Mouse (Mus musculus): ENCODE measurements at regions not wholly inside any gene's neighbourhood (a gene's known extent, or its start where the extent isn't known, plus 50 kb on each side); places are given as distances from the start of the nearest gene placed in this dataset.

DNA sequence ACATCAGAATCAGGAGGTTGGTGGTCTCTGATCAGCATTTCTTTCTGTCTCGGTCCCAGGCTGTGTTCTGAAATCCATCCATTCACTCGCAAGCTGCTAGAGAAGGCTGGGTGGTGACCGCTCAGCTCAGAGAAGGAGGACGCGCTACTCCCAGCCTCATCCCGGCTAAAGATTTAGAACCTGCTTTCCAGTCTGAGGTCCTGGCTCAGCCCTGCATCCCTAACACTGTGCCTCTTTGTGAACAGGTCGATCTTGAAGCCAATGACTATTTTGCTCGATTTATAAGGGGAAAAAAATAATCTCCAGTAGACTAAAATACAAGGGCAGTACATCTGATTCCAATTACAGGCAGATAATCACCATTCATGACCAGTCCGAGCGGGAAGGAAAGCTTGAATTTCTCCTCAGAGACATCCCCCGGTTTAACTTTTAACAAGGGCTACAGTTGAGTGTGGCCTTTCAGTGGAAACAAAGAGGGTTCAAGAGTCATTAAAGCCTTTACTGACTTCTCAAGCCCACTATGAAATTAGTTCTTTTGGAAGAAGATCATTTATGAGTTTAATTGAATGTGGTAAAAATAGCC, 280.6 kb downstream of the Wdr11 start:
- Histone ChIP-seq H3K36me3 (ENCODE audit: control insufficient read depth, insufficient read depth) (no peaks in the 10 kb centered on the region), H3K4me3 (replicated peaks; ENCODE audit: low read length) (no peak overlapping the region), H3K4me1 (replicated peaks; ENCODE audit: control insufficient read depth, insufficient read depth, low read length) (no peaks in the 10 kb centered on the region), H3K9me3 (ENCODE audit: control insufficient read depth, low read length) (no peaks in the 10 kb centered on the region), H3K4me2 (ENCODE audit: low read length) (no peak overlapping the region), H3K9ac (replicated peaks; ENCODE audit: low read depth, low read length) (no peak overlapping the region), H3K27me3 (replicated peaks; ENCODE audit: control insufficient read depth, insufficient read depth, low read length) (no peaks in the 10 kb centered on the region), H3K27ac (ENCODE audit: low read length) (no peak overlapping the region)
- ATAC-seq, result no peak
- WGBS, result 67% methylated on average over 11 of the region's 11 CpGs

DNA sequence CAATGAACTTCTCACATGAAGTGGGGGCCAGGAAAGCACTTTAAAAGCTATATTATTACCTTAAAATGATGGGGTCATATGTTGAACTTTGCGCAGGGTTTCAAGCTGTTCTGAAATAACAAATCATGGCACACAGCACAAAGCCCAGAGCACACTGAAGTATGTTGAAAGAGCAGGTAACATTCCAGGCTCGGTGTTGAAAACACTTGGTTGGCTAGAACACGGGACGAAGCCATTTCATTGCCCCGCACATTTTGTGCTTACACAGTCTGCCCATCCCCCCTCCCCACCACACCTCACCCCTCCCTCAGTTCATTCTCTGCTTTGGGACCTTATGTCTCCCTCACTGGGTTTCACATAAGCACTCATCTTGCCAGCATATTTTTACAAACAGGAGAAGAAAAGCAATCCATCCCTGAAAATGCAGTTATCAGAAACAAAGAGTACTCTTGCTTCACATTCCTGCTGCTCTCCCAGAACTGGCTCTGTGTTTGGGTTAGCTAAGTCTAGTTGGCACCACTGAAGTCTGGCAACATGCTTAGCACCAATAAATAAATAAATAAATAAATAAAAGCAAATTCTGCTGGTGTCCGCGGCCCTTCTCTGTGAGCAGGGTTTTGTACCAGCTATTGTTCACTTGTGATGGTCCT, 284.7 kb downstream of the Wdr11 start:
- Histone ChIP-seq H3K27me3 (replicated peaks; ENCODE audit: control insufficient read depth, insufficient read depth, low read length) (no peaks in the 10 kb centered on the region), H3K27ac (ENCODE audit: low read length) (no peak overlapping the region), H3K4me3 (replicated peaks; ENCODE audit: low read length) (no peak overlapping the region), H3K4me1 (replicated peaks; ENCODE audit: control insufficient read depth, insufficient read depth, low read length) (no peaks in the 10 kb centered on the region), H3K4me2 (ENCODE audit: low read length) (no peak overlapping the region), H3K9me3 (ENCODE audit: control insufficient read depth, low read length) (no peaks in the 10 kb centered on the region), H3K9ac (replicated peaks; ENCODE audit: low read depth, low read length) (no peak overlapping the region), H3K36me3 (ENCODE audit: control insufficient read depth, insufficient read depth) (no peaks in the 10 kb centered on the region)
- no peak for ATAC-seq
- 86% methylated on average over 7 of the region's 7 CpGs for WGBS

DNA sequence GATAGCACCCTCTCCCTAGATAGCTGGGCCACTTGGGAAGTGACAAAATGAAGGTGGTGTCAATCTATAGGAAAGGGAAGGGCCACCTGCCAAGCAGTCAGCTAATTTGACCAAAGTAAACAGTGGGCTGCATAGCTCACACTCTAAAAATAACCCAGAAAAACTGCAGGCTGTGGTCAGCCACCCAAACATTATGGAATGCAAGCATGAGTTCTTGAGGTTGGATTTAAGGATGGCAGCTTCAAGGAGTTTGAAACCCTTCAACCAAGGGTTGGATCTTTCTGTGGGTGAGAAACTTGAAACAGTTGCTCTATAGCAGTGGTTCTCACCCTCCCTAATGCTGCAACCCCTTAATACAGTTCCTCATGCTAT, 285.2 kb downstream of the Wdr11 start:
- Histone ChIP-seq H3K4me3 (replicated peaks; ENCODE audit: low read length) (no peak overlapping the region), H3K27ac (ENCODE audit: low read length) (no peak overlapping the region), H3K4me2 (ENCODE audit: low read length) (no peak overlapping the region), H3K36me3 (ENCODE audit: control insufficient read depth, insufficient read depth) (no peaks in the 10 kb centered on the region), H3K9ac (replicated peaks; ENCODE audit: low read depth, low read length) (no peak overlapping the region), H3K27me3 (replicated peaks; ENCODE audit: control insufficient read depth, insufficient read depth, low read length) (no peaks in the 10 kb centered on the region), H3K4me1 (replicated peaks; ENCODE audit: control insufficient read depth, insufficient read depth, low read length) (no peaks in the 10 kb centered on the region), H3K9me3 (ENCODE audit: control insufficient read depth, low read length) (no peaks in the 10 kb centered on the region)
- no peak for ATAC-seq

DNA sequence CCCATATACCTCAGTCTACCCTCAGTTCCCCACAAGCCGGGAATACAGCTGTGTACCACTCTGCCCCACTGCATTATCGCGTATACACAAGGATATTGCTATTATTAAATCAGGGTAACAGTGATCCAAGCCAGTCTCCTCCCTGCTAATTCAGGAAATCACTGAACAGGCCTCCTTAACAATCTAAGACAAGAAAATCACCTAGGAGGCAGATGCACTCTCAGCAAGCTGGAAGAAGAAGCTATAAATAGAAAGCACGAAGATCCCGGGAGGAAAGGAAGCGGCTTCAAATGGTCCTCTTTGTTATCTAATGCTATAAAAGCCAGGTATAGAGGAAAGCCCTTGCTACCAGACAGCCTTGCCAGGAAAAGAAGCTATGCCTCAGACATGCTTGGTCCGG, 304.6 kb downstream of the Wdr11 start:
- no peak overlapping the region for H3K9ac ChIP-seq (replicated peaks; ENCODE audit: low read depth, low read length)
- H3K4me1 ChIP-seq (replicated peaks; ENCODE audit: control insufficient read depth, insufficient read depth, low read length), result no peaks in the 10 kb centered on the region
- no peak overlapping the region for H3K4me2 ChIP-seq (ENCODE audit: low read length)
- no peak for ATAC-seq
- H3K27ac ChIP-seq (ENCODE audit: low read length), result 0 out of 2 replicates have a peak overlapping the region, but pooled peaks have one; percentile 34
- H3K4me3 ChIP-seq (replicated peaks; ENCODE audit: low read length), result no peak overlapping the region
- H3K27me3 ChIP-seq (replicated peaks; ENCODE audit: control insufficient read depth, insufficient read depth, low read length), result no peaks in the 10 kb centered on the region
- peaks cover 3% of the 10 kb centered on the region; the same call in 1 of the 2 replicates for H3K9me3 ChIP-seq (ENCODE audit: control insufficient read depth, low read length)
- no peaks in the 10 kb centered on the region for H3K36me3 ChIP-seq (ENCODE audit: control insufficient read depth, insufficient read depth)
- 82% methylated on average over 7 of the region's 7 CpGs for WGBS

DNA sequence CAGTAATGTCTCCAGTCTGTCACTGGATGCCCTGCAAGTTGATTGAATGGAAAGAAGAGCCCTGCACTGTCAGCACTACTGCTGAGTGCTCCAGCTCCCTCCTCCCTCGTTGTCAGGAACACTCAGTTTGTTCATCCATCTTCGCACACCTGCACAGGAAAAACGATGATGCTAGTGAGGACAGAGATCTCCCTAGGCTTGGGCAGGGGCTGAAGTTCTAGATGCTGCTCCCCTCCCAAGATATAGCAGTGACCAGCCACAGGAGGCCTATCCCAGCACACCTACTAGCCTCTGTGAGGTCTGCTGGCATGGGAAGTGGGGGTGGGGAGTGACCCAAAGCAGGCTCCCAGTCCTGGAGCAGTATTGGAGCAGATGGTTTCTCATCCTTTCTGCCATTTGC, 305.8 kb downstream of the Wdr11 start:
- Histone ChIP-seq H3K9me3 (ENCODE audit: control insufficient read depth, low read length) (no peaks in the 10 kb centered on the region), H3K4me2 (ENCODE audit: low read length) (no peak overlapping the region), H3K27ac (ENCODE audit: low read length) (no peak overlapping the region), H3K4me3 (replicated peaks; ENCODE audit: low read length) (no peak overlapping the region), H3K27me3 (replicated peaks; ENCODE audit: control insufficient read depth, insufficient read depth, low read length) (no peaks in the 10 kb centered on the region), H3K9ac (replicated peaks; ENCODE audit: low read depth, low read length) (no peak overlapping the region), H3K4me1 (replicated peaks; ENCODE audit: control insufficient read depth, insufficient read depth, low read length) (no peaks in the 10 kb centered on the region), H3K36me3 (ENCODE audit: control insufficient read depth, insufficient read depth) (no peaks in the 10 kb centered on the region)
- no peak for ATAC-seq
- 82% methylated on average over 3 of the region's 3 CpGs for WGBS

DNA sequence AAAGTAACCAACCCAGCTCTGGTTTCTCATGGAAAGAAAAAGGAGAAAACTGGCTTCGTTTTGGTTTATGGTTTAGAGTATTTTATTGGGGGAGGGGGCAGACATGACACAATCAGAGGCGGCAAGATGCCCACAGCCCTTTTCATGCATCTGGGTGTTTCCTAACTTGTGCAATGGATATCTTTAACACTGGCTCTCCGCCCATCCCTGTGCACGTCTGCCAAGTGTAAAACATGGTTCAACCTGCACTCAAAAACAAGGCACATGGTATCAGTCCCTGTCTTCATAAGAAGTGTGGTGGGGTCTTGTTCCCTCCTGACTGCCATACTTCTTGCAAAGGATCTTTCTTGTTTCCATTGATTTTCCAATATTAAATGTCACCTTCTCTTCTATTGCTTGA, 310.6 kb downstream of the Wdr11 start:
- no peak overlapping the region for H3K27ac ChIP-seq (ENCODE audit: low read length)

DNA sequence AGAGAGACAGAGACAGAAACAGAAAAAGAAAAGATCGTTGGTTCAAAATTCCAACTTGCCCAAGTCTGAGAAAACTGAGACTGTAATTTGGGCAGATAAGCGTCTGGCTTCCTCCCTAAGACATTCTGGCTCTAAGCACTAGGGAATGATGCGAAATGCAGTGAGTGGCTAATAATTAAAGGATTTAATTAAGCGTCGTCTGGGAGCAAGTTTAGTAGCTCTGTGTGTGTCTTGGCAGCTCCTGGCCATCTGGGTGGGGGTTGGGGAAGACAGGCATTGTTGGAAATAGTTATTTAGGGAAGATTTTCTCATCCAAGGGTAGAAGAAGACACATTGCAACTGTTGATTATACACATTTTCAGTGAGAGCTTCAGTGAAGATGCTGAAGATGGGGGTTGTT, 311.5 kb downstream of the Wdr11 start:
- Histone ChIP-seq H3K4me1 (replicated peaks; ENCODE audit: control insufficient read depth, insufficient read depth, low read length) (peaks cover 9% of the 10 kb centered on the region; the same call in 1 of the 2 replicates), H3K36me3 (ENCODE audit: control insufficient read depth, insufficient read depth) (no peaks in the 10 kb centered on the region), H3K9ac (replicated peaks; ENCODE audit: low read depth, low read length) (no peak overlapping the region), H3K9me3 (ENCODE audit: control insufficient read depth, low read length) (no peaks in the 10 kb centered on the region), H3K27me3 (replicated peaks; ENCODE audit: control insufficient read depth, insufficient read depth, low read length) (no peaks in the 10 kb centered on the region), H3K4me2 (ENCODE audit: low read length) (no peak overlapping the region), H3K27ac (ENCODE audit: low read length) (0 out of 2 replicates have a peak overlapping the region, but pooled peaks have one; percentile 27), H3K4me3 (replicated peaks; ENCODE audit: low read length) (no peak overlapping the region)
- WGBS, result 17% methylated on average over 5 of the region's 5 CpGs
- ATAC-seq, result peak; percentile 49; the same call in 1 of the 2 replicates

More for the DNA sequence above, 310.6 kb downstream of the Wdr11 start:
- Histone ChIP-seq H3K9ac (replicated peaks; ENCODE audit: low read depth, low read length) (no peak overlapping the region), H3K9me3 (ENCODE audit: control insufficient read depth, low read length) (no peaks in the 10 kb centered on the region), H3K36me3 (ENCODE audit: control insufficient read depth, insufficient read depth) (no peaks in the 10 kb centered on the region), H3K4me1 (replicated peaks; ENCODE audit: control insufficient read depth, insufficient read depth, low read length) (peaks cover 9% of the 10 kb centered on the region; the same call in 1 of the 2 replicates), H3K4me3 (replicated peaks; ENCODE audit: low read length) (no peak overlapping the region), H3K27me3 (replicated peaks; ENCODE audit: control insufficient read depth, insufficient read depth, low read length) (no peaks in the 10 kb centered on the region), H3K4me2 (ENCODE audit: low read length) (no peak overlapping the region)
- no peak for ATAC-seq
- WGBS, result 71% methylated on average over 4 of the region's 4 CpGs

DNA sequence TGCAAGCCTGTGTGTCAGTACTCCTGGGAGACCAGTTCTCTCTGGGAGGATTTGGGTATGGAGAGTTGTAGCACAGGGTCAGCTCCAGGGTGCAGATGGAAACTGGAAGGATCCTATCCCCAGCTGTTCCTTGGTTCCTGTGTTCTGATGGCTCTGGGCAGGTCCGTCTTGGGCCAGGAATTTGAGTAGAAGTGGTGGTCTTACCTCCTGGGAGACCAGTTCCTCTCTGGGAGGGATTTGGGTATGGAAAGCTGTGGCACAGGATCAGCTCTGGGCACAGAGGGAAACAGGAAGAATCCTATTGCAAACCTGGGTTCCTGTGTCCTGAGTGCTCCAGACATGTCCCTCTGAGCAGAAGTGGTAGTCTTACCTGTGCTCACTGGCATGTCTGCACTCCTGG, 314.5 kb downstream of the Wdr11 start:
- ATAC-seq, result no peak
- H3K4me3 ChIP-seq (replicated peaks; ENCODE audit: low read length), result no peak overlapping the region
- no peak overlapping the region for H3K4me2 ChIP-seq (ENCODE audit: low read length)
- H3K4me1 ChIP-seq (replicated peaks; ENCODE audit: control insufficient read depth, insufficient read depth, low read length), result peaks cover 9% of the 10 kb centered on the region; the same call in 1 of the 2 replicates
- no peaks in the 10 kb centered on the region for H3K27me3 ChIP-seq (replicated peaks; ENCODE audit: control insufficient read depth, insufficient read depth, low read length)
- no peaks in the 10 kb centered on the region for H3K36me3 ChIP-seq (ENCODE audit: control insufficient read depth, insufficient read depth)
- no peaks in the 10 kb centered on the region for H3K9me3 ChIP-seq (ENCODE audit: control insufficient read depth, low read length)
- H3K27ac ChIP-seq (ENCODE audit: low read length), result no peak overlapping the region
- WGBS, result 89% methylated on average over 1 of the region's 1 CpGs
- no peak overlapping the region for H3K9ac ChIP-seq (replicated peaks; ENCODE audit: low read depth, low read length)

DNA sequence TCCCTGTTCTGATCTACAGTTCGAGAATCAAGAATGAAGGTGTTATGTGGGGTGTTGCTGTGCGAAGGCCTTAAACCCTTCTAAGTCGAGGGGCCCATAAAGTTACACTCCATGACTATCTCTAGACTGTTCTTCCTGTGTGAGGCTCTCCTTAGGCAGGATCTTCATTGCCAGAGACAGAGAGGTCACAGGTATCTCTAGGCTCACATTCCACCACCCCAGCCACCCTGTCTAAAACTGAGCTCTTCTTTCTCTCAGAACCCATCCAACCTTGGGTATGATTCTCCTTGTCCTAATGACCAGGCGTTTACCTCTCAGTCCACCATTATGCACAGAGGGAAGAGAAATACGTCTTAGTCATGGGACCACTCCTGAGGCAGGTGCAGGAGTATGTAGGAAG, 317.2 kb downstream of the Wdr11 start:
- no peak overlapping the region for H3K4me3 ChIP-seq (replicated peaks; ENCODE audit: low read length)
- no peaks in the 10 kb centered on the region for H3K4me1 ChIP-seq (replicated peaks; ENCODE audit: control insufficient read depth, insufficient read depth, low read length)
- WGBS, result 95% methylated on average over 5 of the region's 5 CpGs
- no peak for ATAC-seq
- no peak overlapping the region for H3K27ac ChIP-seq (ENCODE audit: low read length)
- no peak overlapping the region for H3K9ac ChIP-seq (replicated peaks; ENCODE audit: low read depth, low read length)
- H3K27me3 ChIP-seq (replicated peaks; ENCODE audit: control insufficient read depth, insufficient read depth, low read length), result no peaks in the 10 kb centered on the region
- no peak overlapping the region for H3K4me2 ChIP-seq (ENCODE audit: low read length)
- H3K36me3 ChIP-seq (ENCODE audit: control insufficient read depth, insufficient read depth), result no peaks in the 10 kb centered on the region
- H3K9me3 ChIP-seq (ENCODE audit: control insufficient read depth, low read length), result no peaks in the 10 kb centered on the region
